Mouse (Mus musculus) Patski (cell line): Measurements from ENCODE around the gene Rnf128. TPM values are rescaled to one million over a fixed set of nuclear protein-coding genes. Genes with fewer than 3 reads are reported as not detected.

ENCODE experiments used
- ATAC-seq: fragments of 100-300 bp; one replicate; pipeline ENCODE4 v1.8.0; 2021
- CTCF ChIA-PET: fragments of 350-600 bp; sonication (Branson Sonifier 250); formaldehyde crosslinking; loops from one replicate; lab custom pipeline; 2022; ENCODE audit warnings: inconsistent platforms; lab: Charles Lee
- POLR2A ChIA-PET: fragments of 350-600 bp; sonication (Branson Sonifier 250); formaldehyde crosslinking; loops from one replicate; lab custom pipeline; 2022; ENCODE audit warnings: antibody characterized with exemption, inconsistent platforms; lab: Charles Lee
- DNase-seq: peaks from one replicate; pipeline ENCODE4 v3.0.0-alpha.2; 2011; ENCODE audit warnings: low read depth, low spot score
- H3K27me3 ChIP-seq: fragments of 371-371 bp; one replicate; pipeline ENCODE4 v1.5.1; 2021
- CTCF ChIP-seq: fragments of 100-300 bp; IDR thresholded peaks from one replicate; pipeline ENCODE4 v1.5.1; 2021
- in situ Hi-C: fragments of 300-500 bp; cut with MboI; formaldehyde crosslinking; loops from 3 replicates; pipeline ENCODE4 v1.11.1; 2018; ENCODE audit warnings: low pct_unique_long_range_greater_than_20kb, mixed read lengths
- polyA plus RNA-seq: library from polyadenylated mRNA; unstranded; gene quantifications from one replicate; pipeline ENCODE4 v1.2.3, GENCODE M21; 2021

Gene Rnf128
- polyA plus RNA-seq: 54.2 TPM

DNA sequence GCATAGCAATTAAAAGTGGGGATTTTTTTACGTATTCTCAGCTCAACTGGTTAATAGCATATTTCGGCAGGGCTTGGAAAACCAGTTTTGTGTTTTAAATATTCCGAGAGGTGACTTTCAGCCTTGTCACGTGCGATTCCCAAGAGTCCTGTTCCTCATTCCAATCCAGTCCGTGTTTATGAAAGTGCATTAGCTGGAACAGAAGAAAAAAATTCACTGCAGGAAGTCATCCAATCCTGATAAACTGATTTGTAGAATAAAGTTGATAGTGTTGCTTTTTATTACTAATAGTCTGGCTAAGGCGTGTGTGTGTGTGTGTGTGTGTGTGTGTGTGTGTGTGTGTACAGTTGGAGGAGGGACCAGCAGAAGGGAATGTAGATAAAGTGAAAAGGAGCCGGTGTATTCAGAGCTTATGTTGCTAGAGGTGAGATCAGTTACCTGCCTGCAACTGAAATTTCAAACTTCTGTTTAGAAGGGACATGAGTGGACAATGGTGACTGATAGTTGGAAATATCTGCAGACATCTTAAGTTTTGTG lies at the start of gene Rnf128:
Rnf128 (plus strand) TSS at position 392 of the 537 bp plus-strand sequence.
- DNase-seq (no peak), ATAC-seq (no peak)
- ChIA-PET POLR2A (no interaction called here), CTCF (no interaction called here)
- no peak for TF ChIP-seq CTCF
- in situ Hi-C loops: no loop called here
- peaks cover 44% of the 10 kb centered on the region for H3K27me3 ChIP-seq

DNA sequence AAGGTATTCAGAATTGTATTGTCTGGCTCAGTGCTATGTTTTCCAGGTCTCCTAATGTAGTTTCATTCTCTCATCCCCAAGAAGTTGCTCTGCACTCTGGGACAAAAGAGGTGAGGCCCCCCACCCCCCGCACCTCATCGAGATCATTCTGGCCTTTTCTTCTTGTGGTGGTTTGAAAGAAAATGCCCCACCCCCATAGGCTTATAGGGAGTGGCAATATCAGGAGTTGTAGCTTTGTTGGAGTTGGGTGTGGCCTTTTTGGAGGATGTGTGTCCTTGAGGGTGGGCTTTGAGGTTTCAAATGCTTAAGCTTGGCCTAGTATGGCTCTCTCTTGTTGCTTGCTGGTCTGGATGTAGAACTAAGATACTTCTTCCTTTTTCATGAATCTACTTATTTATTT lies 47.0 kb upstream of the Rnf128 start:
- peaks cover 54% of the 10 kb centered on the region for H3K27me3 ChIP-seq
- DNase-seq: no peak
- no peak for ATAC-seq
- ChIA-PET POLR2A (no interaction called here), CTCF (interaction anchor here (1.0 kb wide), 1 partner anchor 12 kb away, joined by 3 read pairs; no protein-coding TSS in a partner anchor)
- no peak for TF ChIP-seq CTCF
- in situ Hi-C loops: no loop called here

DNA sequence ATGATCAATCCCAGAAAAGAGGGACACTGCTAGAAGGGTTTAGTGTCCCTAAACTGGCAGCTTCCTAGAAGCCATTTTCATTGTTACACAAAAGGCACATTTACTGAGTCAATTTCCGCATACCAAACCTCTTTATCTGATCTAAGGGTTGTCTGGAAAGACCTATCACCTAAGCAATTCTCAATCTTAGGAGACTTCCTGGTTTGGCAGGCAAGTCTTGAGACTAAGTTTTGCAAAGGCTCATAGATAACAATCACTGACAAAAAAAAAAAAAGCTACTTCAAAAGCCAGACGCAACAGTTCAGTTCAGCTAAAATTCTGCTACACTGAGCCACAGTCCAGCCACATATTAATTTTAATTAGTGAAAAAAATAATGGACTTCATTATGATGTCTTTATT lies 43.9 kb upstream of the Rnf128 start:
- in situ Hi-C loops: no loop called here
- ChIA-PET CTCF (no interaction called here), POLR2A (no interaction called here)
- H3K27me3 ChIP-seq: peaks cover 36% of the 10 kb centered on the region
- ATAC-seq (no peak), DNase-seq (no peak)
- no peak for TF ChIP-seq CTCF

DNA sequence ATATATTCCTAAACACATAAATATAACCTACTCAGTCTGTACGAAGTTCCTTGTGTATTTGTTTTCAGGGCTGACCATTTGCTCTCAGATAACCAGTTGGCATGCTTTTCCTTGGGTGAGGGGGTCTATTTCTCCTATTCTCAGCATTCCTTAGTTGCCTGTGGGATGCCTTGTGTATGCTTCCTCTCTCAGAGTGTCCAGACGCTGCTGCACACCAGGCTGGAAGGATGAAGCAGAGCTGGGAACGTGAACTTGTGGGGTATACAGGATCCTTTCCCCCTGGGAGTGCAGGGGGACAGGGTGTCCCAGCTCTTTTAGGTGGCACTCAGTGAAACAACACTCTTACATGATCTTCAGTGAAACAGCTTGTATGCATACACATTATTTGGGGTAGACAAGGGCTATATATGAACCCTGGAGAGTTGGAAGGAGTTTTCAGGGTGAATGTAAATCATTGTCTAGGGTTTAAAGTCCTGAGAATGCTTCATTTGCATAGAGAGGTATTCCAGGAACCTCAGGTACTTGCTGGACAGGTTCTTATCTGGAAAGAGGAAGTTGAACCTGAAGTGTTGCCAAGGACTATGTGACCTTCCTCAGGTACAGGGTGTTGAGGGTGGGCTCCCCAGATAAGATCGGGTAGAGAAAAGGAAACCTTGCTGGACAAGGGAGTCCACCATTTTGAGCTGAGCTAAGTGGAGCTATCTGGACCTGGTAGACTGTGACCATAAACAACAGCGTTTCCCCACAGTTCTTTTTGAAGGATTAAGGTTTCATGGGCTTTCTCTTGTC lies 38.6 kb upstream of the Rnf128 start:
- no peak for TF ChIP-seq CTCF

DNA sequence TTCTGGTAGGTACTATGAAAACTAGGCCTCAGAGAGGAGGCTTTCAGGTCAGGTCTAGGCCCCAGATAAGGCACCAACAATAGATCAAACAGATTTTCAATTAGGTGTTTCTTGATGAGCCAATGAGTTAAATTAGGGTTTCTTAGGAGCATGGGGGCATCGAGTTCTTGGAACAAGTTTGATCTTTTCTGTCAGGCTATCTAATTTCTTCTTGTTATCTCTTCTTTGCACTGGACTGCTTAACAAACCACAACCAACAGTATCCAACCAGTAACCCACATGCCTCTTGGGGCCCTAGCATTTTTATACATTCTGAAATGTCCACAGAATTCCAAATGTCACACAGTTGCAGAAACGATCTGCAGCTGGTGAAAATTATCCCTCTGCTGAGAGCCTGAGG lies 37.4 kb upstream of the Rnf128 start:
- peaks cover 20% of the 10 kb centered on the region for H3K27me3 ChIP-seq
- CTCF ChIA-PET: no interaction called here
- no peak for ATAC-seq

More for the DNA sequence above, 38.6 kb upstream of the Rnf128 start:
- in situ Hi-C loops: no loop called here
- ChIA-PET CTCF (no interaction called here), POLR2A (no interaction called here)
- peaks cover 21% of the 10 kb centered on the region for H3K27me3 ChIP-seq
- DNase-seq (no peak), ATAC-seq (no peak)

DNA sequence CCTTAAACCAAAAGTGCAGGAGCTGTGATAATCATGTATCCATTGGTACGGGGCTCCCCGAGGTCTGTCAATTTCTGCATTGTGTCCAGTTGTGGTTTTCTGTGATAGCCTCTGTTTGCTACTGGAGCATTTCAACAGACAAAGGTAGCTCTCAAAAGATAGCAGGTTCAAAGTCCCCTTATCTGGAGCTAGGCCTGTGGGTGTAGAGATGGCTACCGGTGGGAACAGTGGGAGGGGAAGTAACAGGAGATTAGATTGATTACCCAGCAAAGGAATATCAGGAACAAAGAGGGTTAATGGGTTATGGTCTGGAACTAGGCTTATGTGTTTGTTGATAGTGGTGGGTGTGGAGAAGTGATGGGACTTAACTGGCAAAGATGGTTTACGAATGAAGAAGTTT lies 36.1 kb upstream of the Rnf128 start:
- no peak for TF ChIP-seq CTCF
- DNase-seq: no peak
- in situ Hi-C loops: no loop called here
- ChIA-PET POLR2A (no interaction called here), CTCF (no interaction called here)
- no peak for ATAC-seq
- peaks cover 32% of the 10 kb centered on the region for H3K27me3 ChIP-seq

More for the DNA sequence above, 37.4 kb upstream of the Rnf128 start:
- no peak for DNase-seq
- in situ Hi-C loops: no loop called here
- POLR2A ChIA-PET: no interaction called here
- no peak for TF ChIP-seq CTCF

DNA sequence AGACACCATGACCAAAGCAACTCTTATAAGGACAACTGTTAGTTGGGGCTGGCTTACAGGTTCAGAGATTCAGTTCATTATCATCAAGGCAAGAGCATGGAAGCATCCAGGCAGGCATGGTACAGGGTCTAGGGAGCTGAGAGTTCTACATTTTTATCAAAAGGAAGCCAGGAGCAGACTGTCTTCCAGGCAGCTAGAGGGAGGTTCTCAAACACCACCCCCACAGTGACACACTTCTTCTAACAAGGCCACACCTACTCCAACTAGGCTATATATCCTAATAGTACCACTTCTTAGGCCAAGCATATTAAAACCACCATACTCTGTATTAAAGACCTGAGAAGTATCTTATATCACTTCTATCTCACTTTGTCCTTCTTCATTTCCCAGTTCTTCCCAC lies 33.4 kb upstream of the Rnf128 start:
- in situ Hi-C loops: no loop called here
- peaks cover 38% of the 10 kb centered on the region for H3K27me3 ChIP-seq
- ChIA-PET CTCF (no interaction called here), POLR2A (interaction anchor here (0.5 kb wide), 1 partner anchor 123 kb away, joined by 3 read pairs; no protein-coding TSS in a partner anchor)
- TF ChIP-seq CTCF: no peak
- ATAC-seq: no peak
- no peak for DNase-seq

DNA sequence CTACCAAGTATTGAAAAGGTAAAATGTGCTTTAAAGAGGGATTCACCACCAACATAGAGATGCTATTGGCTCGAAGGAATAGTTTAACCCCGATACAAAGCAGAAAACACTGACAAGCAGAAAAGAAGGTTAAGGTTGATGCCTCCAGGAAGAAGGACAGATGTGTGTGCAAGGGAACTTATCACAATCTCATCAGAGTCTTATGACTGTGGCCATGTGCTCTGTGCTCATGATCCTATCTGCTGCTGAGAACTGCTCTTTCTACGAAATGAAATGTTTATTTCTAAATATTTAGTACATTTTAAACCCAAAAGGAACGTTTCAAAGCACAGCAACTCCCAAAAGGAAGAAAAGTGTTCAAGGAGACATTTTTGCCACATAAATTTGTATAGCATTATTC lies 30.8 kb upstream of the Rnf128 start:
- CTCF ChIA-PET: no interaction called here
- DNase-seq: no peak
- no peak for TF ChIP-seq CTCF
- H3K27me3 ChIP-seq: peaks cover 52% of the 10 kb centered on the region
- POLR2A ChIA-PET: no interaction called here
- ATAC-seq: no peak
- in situ Hi-C loops: no loop called here

DNA sequence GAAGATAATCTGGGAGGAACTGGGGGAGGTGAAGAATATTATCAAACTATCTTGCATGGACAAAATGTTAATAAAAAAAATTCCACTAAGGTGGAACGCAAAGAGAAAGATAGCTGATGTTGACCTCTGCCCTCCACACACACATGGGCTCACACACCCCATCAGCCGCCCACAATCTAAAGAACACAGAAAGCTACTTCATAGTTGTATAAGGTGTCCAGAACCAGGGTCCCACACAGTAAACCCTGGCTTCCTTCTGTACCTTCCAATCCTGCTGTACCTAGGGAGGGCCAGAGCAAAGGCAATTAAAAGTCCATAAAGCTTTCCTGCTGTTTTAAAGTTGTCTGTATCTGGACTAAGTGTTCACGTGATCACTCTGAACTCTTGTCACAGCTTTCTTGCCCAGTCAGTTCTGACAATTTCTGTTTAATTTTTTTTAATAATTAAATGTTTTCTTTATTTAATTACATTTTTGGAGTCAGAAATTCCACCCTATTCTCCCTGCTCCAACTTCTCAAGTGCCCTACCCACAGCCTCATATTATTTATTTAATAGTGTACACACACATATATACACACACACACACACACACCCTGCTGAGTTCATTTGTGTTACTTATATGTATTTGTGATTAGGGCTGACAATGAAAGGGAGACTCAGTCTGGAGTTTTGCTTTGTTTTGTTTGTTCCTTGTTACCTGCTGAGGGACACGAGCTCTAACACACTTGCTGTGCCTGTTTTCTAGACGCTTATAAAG lies 25.3 kb upstream of the Rnf128 start:
- ChIA-PET CTCF (interaction anchor here (1.6 kb wide), 1 partner anchor 14 kb away, joined by 3 read pairs; no protein-coding TSS in a partner anchor), POLR2A (interaction anchor here (0.7 kb wide), 1 partner anchor 142 kb away, joined by 6 read pairs; no protein-coding TSS in a partner anchor)
- H3K27me3 ChIP-seq: peaks cover 38% of the 10 kb centered on the region
- no peak for ATAC-seq
- in situ Hi-C loops: no loop called here
- DNase-seq: no peak
- TF ChIP-seq CTCF: no peak

DNA sequence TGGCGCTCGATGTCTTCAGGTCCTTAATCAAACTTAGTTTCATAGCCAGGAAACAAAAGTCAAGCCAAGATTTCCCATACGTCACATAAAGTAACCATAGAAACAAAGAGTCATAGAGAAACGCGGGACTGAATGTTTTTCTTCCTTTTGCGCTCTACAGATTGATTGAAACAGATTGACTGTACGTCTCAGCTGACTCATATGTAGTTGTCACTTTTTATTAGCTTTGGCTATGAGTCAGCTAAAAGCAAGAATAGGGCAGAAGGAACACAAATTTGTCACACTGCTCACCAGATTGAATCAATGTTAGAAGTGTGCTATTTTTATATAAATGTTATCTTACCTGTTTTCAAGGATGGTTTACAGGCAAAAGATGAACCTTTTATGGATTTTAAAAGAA lies 19.4 kb upstream of the Rnf128 start:
- no peak for TF ChIP-seq CTCF
- ATAC-seq (no peak), DNase-seq (no peak)
- peaks cover 38% of the 10 kb centered on the region for H3K27me3 ChIP-seq
- in situ Hi-C loops: no loop called here
- POLR2A ChIA-PET: no interaction called here
- CTCF ChIA-PET: no interaction called here

DNA sequence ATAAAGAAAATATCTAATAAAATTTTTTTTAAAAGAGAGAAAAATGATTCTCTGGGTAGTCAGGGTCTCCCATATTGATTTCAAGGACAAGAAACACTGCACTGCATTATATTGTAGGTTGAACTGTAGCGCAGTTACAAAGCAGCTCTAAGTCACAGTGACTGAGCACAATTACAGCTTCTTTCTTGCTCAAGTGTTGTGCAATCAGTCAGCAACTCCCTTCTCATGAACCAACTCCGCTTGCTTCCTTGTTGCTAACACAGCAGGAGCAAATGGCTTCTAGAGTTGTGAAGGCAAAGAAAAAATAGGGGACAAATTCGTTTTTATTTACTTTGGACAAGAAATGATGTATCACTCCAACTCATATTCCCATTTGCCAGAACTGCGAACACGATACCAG lies 12.7 kb upstream of the Rnf128 start:
- CTCF ChIA-PET: no interaction called here
- no peak for TF ChIP-seq CTCF
- DNase-seq: no peak

More for the DNA sequence above, 12.7 kb upstream of the Rnf128 start:
- POLR2A ChIA-PET: no interaction called here
- in situ Hi-C loops: no loop called here
- ATAC-seq: no peak
- peaks cover 44% of the 10 kb centered on the region for H3K27me3 ChIP-seq
